Mouse (Mus musculus) induced T-regulatory cell, adult 2 months (primary cell): ENCODE results near the gene Klk1b26.
"Not testable (repeated sequence)": the region's sequence is repeated elsewhere in the genome, so short reads cannot be mapped to it uniquely, and the experiment has no call there.

Experiments used
- DNase-seq: peaks from one replicate; pipeline ENCODE4 v3.0.0-alpha.2; 2012; ENCODE audit warnings: low read depth

Klk1b26 gene

GRCm38 (mm10) chr7:44011868-44012267 is at the start of gene Klk1b26:
Gene Klk1b26, plus strand, starts transcription at chr7:44012168.
- not testable (repeated sequence) for DNase-seq

DNA sequence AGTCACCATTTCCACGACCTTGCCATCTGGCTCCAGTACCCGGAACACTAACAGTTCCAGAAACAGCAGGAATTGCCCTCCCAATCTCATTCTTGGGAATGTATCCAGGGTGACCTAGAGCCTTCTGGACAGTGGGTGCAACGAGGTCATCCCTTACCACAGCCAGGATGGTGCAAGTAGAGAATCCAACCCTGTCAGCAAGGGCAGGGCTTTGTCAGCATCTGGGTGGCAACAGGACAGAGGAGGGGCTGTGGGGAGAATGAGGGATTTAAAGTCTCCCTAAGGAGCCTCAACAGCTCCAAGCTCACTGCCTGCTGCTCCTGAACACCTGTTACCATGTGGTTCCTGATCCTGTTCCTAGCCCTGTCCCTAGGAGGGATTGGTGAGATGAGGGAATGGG is 45.5 kb upstream of the Klk1b26 start, which contains the start of gene Klk1b1:
Gene Klk1b1 (plus strand): TSS at position 301 of the 400 bp plus-strand sequence.
- DNase-seq, result no peak

GRCm38 (mm10) chr7:43967058-43967457 is 44.9 kb upstream of the Klk1b26 start:
- DNase-seq, result no peak

DNA sequence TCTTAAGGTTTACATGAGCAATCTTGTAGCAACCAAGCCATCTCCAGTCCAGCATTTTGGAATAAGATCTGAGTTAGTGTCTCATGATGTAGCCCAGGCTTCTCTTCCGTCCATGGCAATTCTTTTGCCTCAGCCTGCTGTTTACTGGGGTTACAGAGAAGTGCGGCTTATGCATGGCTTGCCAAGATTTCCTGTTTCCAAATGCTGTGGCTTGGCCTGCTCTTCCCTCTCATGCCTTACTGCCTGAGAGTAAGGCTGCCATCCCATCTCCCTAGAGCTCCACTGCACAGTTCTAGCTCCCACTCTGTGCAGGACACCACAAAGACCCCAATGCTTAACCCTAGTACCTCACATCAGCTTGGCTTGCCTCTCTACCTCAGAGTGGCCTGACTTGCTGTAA is 44.4 kb upstream of the Klk1b26 start:
- no peak for DNase-seq

GRCm38 (mm10) chr7:43975761-43976160 is 36.2 kb upstream of the Klk1b26 start, which contains the start of gene Klk1b9:
Gene Klk1b9, plus strand, starts transcription at chr7:43976061.
- not testable (repeated sequence) for DNase-seq

- no peak for DNase-seq
These were observed 26.3 kb upstream of the Klk1b26 start for GRCm38 (mm10) chr7:43985657-43986056.

DNA sequence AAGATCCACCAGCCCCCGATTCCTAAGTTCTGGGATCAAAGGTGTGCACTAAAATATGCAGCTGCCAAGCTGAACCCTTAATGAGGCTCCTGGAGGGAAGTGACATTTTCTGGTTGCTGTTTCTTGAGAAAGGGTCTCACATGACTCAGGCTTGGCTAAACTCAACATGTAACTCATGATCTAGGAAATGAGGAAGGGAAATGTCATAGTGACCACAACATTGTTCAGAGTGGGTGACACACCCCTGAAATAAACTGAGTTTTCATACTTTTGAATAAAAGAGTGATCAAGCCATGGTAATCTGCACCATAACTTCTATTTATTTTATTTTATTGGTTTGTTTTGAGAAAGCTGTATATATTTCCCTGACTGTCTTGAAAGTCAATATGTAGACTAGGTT is 17.1 kb upstream of the Klk1b26 start:
- not testable (repeated sequence) for DNase-seq

DNA sequence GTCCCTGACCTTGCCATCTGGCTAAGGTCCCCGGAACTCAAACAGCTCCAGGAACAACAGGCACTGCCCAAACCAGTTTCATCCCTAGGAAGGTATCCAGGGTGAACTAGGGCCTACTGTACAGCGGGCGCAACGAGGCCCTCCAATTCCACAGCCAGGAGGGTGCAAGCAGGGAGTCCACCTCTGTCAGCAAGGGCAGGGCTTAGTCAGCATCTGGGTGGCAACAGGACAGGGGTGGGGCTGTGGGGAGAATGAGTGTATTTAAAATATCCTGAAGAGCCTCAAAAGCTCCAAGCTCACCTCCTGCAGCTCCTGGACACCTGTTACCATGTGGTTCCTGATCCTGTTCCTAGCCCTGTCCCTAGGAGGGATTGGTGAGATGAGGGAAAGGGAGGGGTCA is 16.4 kb upstream of the Klk1b26 start, which contains the start of gene Klk1b11:
Gene Klk1b11 (plus strand): TSS at position 301 of the 400 bp plus-strand sequence.
- not testable (repeated sequence) for DNase-seq

DNA sequence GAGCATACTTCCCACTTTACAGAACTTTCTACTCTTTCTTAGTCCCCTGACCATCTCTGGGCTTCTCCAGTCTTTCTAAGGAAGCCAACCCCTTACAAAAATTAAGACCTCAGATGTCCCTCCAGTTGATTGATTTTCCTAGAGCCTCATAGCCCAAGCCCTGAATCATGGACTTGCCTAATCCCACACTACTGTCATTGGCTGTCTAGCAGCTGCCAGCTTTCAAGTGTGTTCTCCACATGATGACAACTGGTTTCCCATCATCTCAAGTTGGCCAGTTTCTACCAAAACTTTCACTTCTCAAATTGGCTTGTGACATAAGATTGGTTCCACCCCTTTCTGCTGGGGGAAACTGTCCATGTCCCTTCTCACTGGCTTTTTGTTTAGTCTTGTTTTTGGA is 7.1 kb upstream of the Klk1b26 start:
- no peak for DNase-seq

- not testable (repeated sequence) for DNase-seq
These were observed 2.7 kb downstream of the Klk1b26 start for GRCm38 (mm10) chr7:44014666-44015065.

GRCm38 (mm10) chr7:44015071-44015470 is 3.1 kb downstream of the Klk1b26 start:
- no peak for DNase-seq

GRCm38 (mm10) chr7:44051990-44052389 is 40.0 kb downstream of the Klk1b26 start, which contains the start of gene Klk1b27:
Gene Klk1b27, plus strand, starts transcription at chr7:44052290.
- not testable (repeated sequence) for DNase-seq
